Mouse (Mus musculus): ENCODE data around the gene H60b. TPM values are rescaled to one million over a fixed set of nuclear protein-coding genes. Genes with fewer than 3 reads are reported as not detected.

Gene H60b
- total RNA-seq, 2 experiments from 2014 or later: not detected

GRCm38 (mm10) chr10:22270879-22271786, 112.7 kb downstream of the H60b start:
- ATAC-seq (ENCODE audit: poor library complexity, severe bottlenecking): peak; percentile 54; the same call in 1 of the 2 replicates

- ATAC-seq (ENCODE audit: poor library complexity, severe bottlenecking): peak; percentile 78
These were observed 114.7 kb downstream of the H60b start for GRCm38 (mm10) chr10:22272914-22273683.

GRCm38 (mm10) chr10:22273684-22274305, 115.4 kb downstream of the H60b start:
- 0 out of 2 replicates have a peak, but pooled peaks have one; percentile 8 for ATAC-seq (ENCODE audit: poor library complexity, severe bottlenecking)

- ATAC-seq (ENCODE audit: poor library complexity, severe bottlenecking): no peak
These were observed 116.2 kb downstream of the H60b start for GRCm38 (mm10) chr10:22274445-22275057.

GRCm38 (mm10) chr10:22278468-22278867, 120.1 kb downstream of the H60b start:
- ATAC-seq (ENCODE audit: poor library complexity, severe bottlenecking): peak; percentile 55

- peak; percentile 69 for ATAC-seq (ENCODE audit: poor library complexity, severe bottlenecking)
These were observed 124.4 kb downstream of the H60b start for GRCm38 (mm10) chr10:22282816-22283215.

GRCm38 (mm10) chr10:22295676-22296075, 137.3 kb downstream of the H60b start:
- no peak for ATAC-seq (ENCODE audit: poor library complexity, severe bottlenecking)

- no peak for ATAC-seq (ENCODE audit: poor library complexity, severe bottlenecking)
These were observed 138.8 kb downstream of the H60b start for GRCm38 (mm10) chr10:22297033-22297762.

- ATAC-seq (ENCODE audit: poor library complexity, severe bottlenecking): no peak
These were observed 139.5 kb downstream of the H60b start for GRCm38 (mm10) chr10:22297766-22298461.

GRCm38 (mm10) chr10:22299324-22299723, 140.9 kb downstream of the H60b start:
- ATAC-seq (ENCODE audit: poor library complexity, severe bottlenecking): peak; percentile 28

- peak; percentile 51 for ATAC-seq (ENCODE audit: poor library complexity, severe bottlenecking)
These were observed 143.3 kb downstream of the H60b start for GRCm38 (mm10) chr10:22301641-22302040.

GRCm38 (mm10) chr10:22302344-22303057, 144.1 kb downstream of the H60b start:
- ATAC-seq (ENCODE audit: poor library complexity, severe bottlenecking): peak; percentile 69

GRCm38 (mm10) chr10:22303736-22304135, 145.3 kb downstream of the H60b start:
- no peak for ATAC-seq (ENCODE audit: poor library complexity, severe bottlenecking)

GRCm38 (mm10) chr10:22305801-22306200, 147.4 kb downstream of the H60b start:
- no peak for ATAC-seq (ENCODE audit: poor library complexity, severe bottlenecking)

- peak; percentile 83 for ATAC-seq (ENCODE audit: poor library complexity, severe bottlenecking)
These were observed 148.1 kb downstream of the H60b start for GRCm38 (mm10) chr10:22306452-22306851.

GRCm38 (mm10) chr10:22308221-22308620, 149.8 kb downstream of the H60b start:
- 0 out of 2 replicates have a peak, but pooled peaks have one; percentile 26 for ATAC-seq (ENCODE audit: poor library complexity, severe bottlenecking)

GRCm38 (mm10) chr10:22322858-22323257, 164.5 kb downstream of the H60b start:
- no peak for ATAC-seq (ENCODE audit: poor library complexity, severe bottlenecking)
